Mouse (Mus musculus) gastrocnemius, postnatal 10 days (tissue): ENCODE data around the gene Mtmr12. TPM values are rescaled to one million over a fixed set of nuclear protein-coding genes. Genes with fewer than 3 reads are reported as not detected.

ENCODE experiments used
- DNase-seq: peaks from one replicate; pipeline ENCODE4 v3.0.0; 2021; ENCODE audit warnings: mixed read lengths
- total RNA-seq, 2 experiments: library from RNA; stranded (reverse); gene quantifications; 2 replicates each; pipeline ENCODE4 v1.2.3; 2021

Mtmr12 gene
- total RNA-seq, 2 experiments from 2014 or later, result 9.0 to 10.9 TPM

- DNase-seq, result no peak
These were observed 31.2 kb downstream of the Mtmr12 start for GRCm38 (mm10) chr15:12235983-12236382.

GRCm38 (mm10) chr15:12236961-12237360 lies 32.1 kb downstream of the Mtmr12 start:
- no peak for DNase-seq

- DNase-seq, result no peak
These were observed 32.7 kb downstream of the Mtmr12 start for GRCm38 (mm10) chr15:12237539-12237938.

GRCm38 (mm10) chr15:12238337-12238736 lies 33.5 kb downstream of the Mtmr12 start:
- no peak for DNase-seq

- no peak for DNase-seq
These were observed 36.0 kb downstream of the Mtmr12 start for GRCm38 (mm10) chr15:12240705-12241328.

GRCm38 (mm10) chr15:12243792-12244191 lies 39.0 kb downstream of the Mtmr12 start:
- DNase-seq, result no peak

GRCm38 (mm10) chr15:12245580-12246359 lies 40.9 kb downstream of the Mtmr12 start:
- no peak for DNase-seq

GRCm38 (mm10) chr15:12246360-12247158 lies 41.7 kb downstream of the Mtmr12 start:
- no peak for DNase-seq

GRCm38 (mm10) chr15:12247159-12247603 lies 42.4 kb downstream of the Mtmr12 start:
- DNase-seq, result no peak

- peak; percentile 34 for DNase-seq
These were observed 43.5 kb downstream of the Mtmr12 start for GRCm38 (mm10) chr15:12248279-12248678.

- DNase-seq, result no peak
These were observed 45.5 kb downstream of the Mtmr12 start for GRCm38 (mm10) chr15:12250350-12250749.

- no peak for DNase-seq
These were observed 46.8 kb downstream of the Mtmr12 start for GRCm38 (mm10) chr15:12251416-12252140.

GRCm38 (mm10) chr15:12252141-12252489 lies 47.3 kb downstream of the Mtmr12 start:
- no peak for DNase-seq

GRCm38 (mm10) chr15:12257730-12258494 lies 53.1 kb downstream of the Mtmr12 start:
- DNase-seq, result no peak

GRCm38 (mm10) chr15:12263056-12263455 lies 58.2 kb downstream of the Mtmr12 start:
- no peak for DNase-seq

GRCm38 (mm10) chr15:12266460-12266859 lies 61.6 kb downstream of the Mtmr12 start:
- DNase-seq, result no peak

GRCm38 (mm10) chr15:12268021-12268420 lies 63.2 kb downstream of the Mtmr12 start:
- peak; percentile 78 for DNase-seq

GRCm38 (mm10) chr15:12271340-12271739 lies 66.5 kb downstream of the Mtmr12 start:
- DNase-seq, result no peak

GRCm38 (mm10) chr15:12273325-12274052 lies 68.7 kb downstream of the Mtmr12 start:
- no peak for DNase-seq

- DNase-seq, result no peak
These were observed 69.4 kb downstream of the Mtmr12 start for GRCm38 (mm10) chr15:12274053-12274769.
